Mouse (Mus musculus) liver, embryonic 14.5 days (tissue): ENCODE data around the gene 1700012B07Rik. TPM values are rescaled to one million over a fixed set of nuclear protein-coding genes. Genes with fewer than 3 reads are reported as not detected.
A peak's percentile ranks its signal among the peaks of the same experiment; 100 is the strongest.

Experiments used
- ATAC-seq: fragments of 200-750 bp; cut with Nextera tagmentation; 2 replicates; pipeline ENCODE4 v1.8.0; 2017; ENCODE audit warnings: moderate number of reproducible peaks, mild to moderate bottlenecking, moderate library complexity; ENCODE audit not compliant: insufficient read depth
- DNase-seq, 3 experiments: peaks; one replicate each; pipeline ENCODE4 v3.0.0-alpha.2; 2012 to 2013; ENCODE audit warnings: low read depth in 3 of 3, low spot score in 3 of 3
- H3K27ac ChIP-seq: fragments of 300-500 bp; sonication (generic); 2 replicates; pipeline ENCODE4 v1.5.1; 2014; ENCODE audit warnings: moderate library complexity, mild to moderate bottlenecking, control low read depth, inconsistent platforms
- H3K27me3 ChIP-seq: fragments of 300-500 bp; sonication (generic); 2 replicates; pipeline ENCODE4 v1.6.1; 2014; ENCODE audit warnings: mild to moderate bottlenecking, low read length, moderate library complexity; ENCODE audit not compliant: control insufficient read depth, insufficient read depth
- H3K36me3 ChIP-seq: fragments of 300-500 bp; sonication (generic); replicated peaks from 2 replicates; pipeline ENCODE4 v1.6.1; 2014; ENCODE audit warnings: low read depth; ENCODE audit not compliant: control insufficient read depth, insufficient read depth
- H3K4me1 ChIP-seq, 2 experiments: fragments of 200-500 bp in 1 of 2; fragments of 300-500 bp in 1 of 2; sonication (generic) in 1 of 2; replicated peaks; 2 replicates each; pipeline ENCODE4 v1.6.1; 2012 to 2014; ENCODE audit warnings: antibody characterized with exemption in 1 of 2, inconsistent platforms in 1 of 2, low read length in 1 of 2; ENCODE audit not compliant: control insufficient read depth in 2 of 2, insufficient read depth in 2 of 2
- H3K4me2 ChIP-seq: fragments of 300-500 bp; sonication (generic); 2 replicates; pipeline ENCODE4 v1.6.1; 2014; ENCODE audit warnings: low read depth, mild to moderate bottlenecking, control low read depth, moderate library complexity
- H3K4me3 ChIP-seq, 2 experiments: fragments of 200-500 bp in 1 of 2; fragments of 300-500 bp in 1 of 2; sonication (generic) in 1 of 2; 2 replicates each; pipeline ENCODE4 v1.5.1; 2012 to 2014; ENCODE audit warnings: low read depth in 2 of 2, low read length in 2 of 2, mild to moderate bottlenecking in 2 of 2, control low read depth in 1 of 2, inconsistent platforms in 1 of 2, moderate library complexity in 1 of 2; ENCODE audit not compliant: insufficient read depth in 1 of 2
- H3K9ac ChIP-seq: fragments of 300-500 bp; sonication (generic); replicated peaks from 2 replicates; pipeline ENCODE4 v1.6.1; 2014; ENCODE audit warnings: mild to moderate bottlenecking, control low read depth, moderate library complexity
- H3K9me3 ChIP-seq: fragments of 300-500 bp; sonication (generic); 2 replicates; pipeline ENCODE4 v1.6.1; 2016; ENCODE audit warnings: low read length, mixed read lengths; ENCODE audit not compliant: control insufficient read depth
- CTCF ChIP-seq: IDR thresholded peaks from 2 replicates; pipeline ENCODE4 v1.5.1; 2016; ENCODE audit warnings: antibody characterized with exemption, low read depth, control low read depth
- EP300 ChIP-seq: IDR thresholded peaks from 2 replicates; pipeline ENCODE4 v1.6.1; 2016; ENCODE audit warnings: antibody characterized with exemption, low read depth
- WGBS: fragments of 180-500 bp; shearing (Covaris S2); extraction: QIAGEN DNeasy Blood & Tissue Kit; methylation state at CpG from one replicate; pipeline ENCODE4 v1.1.7; 2014; ENCODE audit not compliant: insufficient replicate concordance; 5-methylcytosine and 5-hydroxymethylcytosine counted together
- polyA plus RNA-seq, 2 experiments: library from polyadenylated mRNA; depleted of rRNA in 1 of 2; stranded (reverse) in 1 of 2; unstranded in 1 of 2; fragments of >200 nt; fragmentation: Nextera tagmentation in 1 of 2; extraction: Ambion mirVana in 1 of 2; gene quantifications; 2 replicates each; pipeline versions ENCODE4 v1.2.1 to v1.2.3; 2012 to 2014

The 1700012B07Rik gene
- polyA plus RNA-seq, 2 experiments = 0.04 TPM; not detected in 1

DNA sequence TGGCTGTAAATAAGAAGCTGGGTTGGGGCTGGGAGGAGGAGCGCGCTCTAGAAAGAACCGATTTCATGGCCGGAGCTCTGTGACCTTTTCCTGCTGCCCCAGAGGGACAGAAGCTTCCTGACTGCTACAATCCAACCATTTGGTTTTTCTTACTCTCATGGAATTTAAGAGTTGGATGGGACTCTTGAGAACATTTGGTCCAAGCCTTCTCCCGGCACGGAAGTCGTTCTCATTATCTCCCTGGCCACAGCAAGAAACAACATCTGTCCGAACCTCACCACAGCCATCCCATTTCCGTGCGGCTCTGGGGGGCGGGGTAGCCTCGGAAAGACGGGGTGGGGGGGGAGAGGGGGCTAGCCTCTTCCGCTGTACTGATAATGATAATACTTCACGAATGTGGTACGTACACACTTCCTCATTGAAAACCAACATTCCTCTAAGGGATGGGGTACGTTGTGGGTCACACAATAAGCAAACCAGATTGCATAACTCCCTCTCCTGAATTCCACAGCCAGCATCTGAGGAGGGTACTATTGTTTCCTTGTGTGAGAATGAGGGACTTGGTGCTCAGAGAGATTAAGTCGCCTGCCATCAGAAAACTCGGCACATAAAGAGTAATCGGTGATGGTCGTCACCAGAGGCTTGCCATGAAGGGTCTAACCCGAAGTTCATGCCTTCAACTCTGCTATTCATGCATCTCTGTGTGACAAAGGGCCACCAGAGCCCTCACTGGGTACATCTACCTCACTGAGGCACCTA, 46.2 kb upstream of the 1700012B07Rik start:
- no peaks in the 10 kb centered on the region for H3K27me3 ChIP-seq
- H3K4me2 ChIP-seq = no peak overlapping the region
- TF ChIP-seq CTCF = no peak
- no peak for TF ChIP-seq EP300
- H3K9ac ChIP-seq = no peak overlapping the region
- no peak for ATAC-seq
- no peak overlapping the region for H3K27ac ChIP-seq
- H3K9me3 ChIP-seq = no peaks in the 10 kb centered on the region
- no peak for DNase-seq
- WGBS = 52% methylated on average over 22 of the region's 22 CpGs
- H3K4me3 ChIP-seq = no peak overlapping the region
- no peaks in the 10 kb centered on the region for H3K36me3 ChIP-seq
- peaks cover 0 to 6% of the 10 kb centered on the region in 2 experiments; a peak in 1 of 4 replicates for H3K4me1 ChIP-seq

DNA sequence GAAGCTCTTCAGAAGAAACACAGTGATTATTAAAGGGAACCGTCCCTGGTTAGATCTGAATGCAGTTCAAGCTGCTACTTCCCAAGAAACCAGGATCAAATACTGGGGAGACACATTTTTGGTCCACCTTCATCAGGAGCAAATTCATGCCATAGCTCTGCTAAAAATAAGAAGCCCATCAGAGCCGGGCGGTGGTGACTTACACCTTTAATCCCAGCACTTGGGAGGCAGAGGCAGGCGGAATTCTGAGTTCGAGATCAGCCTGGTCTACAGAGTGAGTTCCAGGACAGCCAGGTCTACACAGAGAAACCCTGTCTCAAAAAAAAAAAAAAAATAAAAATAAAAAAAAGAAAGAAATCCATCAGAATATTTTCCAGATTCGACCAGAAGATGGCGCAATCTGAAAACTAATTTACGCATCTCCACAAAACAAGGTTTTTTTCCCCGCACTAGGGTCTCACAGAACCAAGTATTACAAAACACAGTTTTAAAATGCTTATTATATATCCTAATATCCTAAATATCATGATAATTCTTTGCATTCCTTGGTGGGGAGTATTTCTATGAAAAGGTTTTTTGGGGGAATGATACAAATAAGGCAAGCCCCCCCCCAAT, 45.4 kb upstream of the 1700012B07Rik start:
- DNase-seq = peak in 1 of 3 experiments; percentile 9
- Histone ChIP-seq H3K4me2 (no peak overlapping the region), H3K4me1 (peaks cover 0 to 6% of the 10 kb centered on the region in 2 experiments; a peak in 1 of 4 replicates), H3K27ac (no peak overlapping the region), H3K9me3 (no peaks in the 10 kb centered on the region), H3K9ac (no peak overlapping the region), H3K36me3 (no peaks in the 10 kb centered on the region), H3K4me3 (no peak overlapping the region), H3K27me3 (no peaks in the 10 kb centered on the region)
- no peak for ATAC-seq
- TF ChIP-seq CTCF (peak; percentile 6; the same call in 1 of the 2 replicates), EP300 (no peak)
- WGBS = 39% methylated on average over 9 of the region's 9 CpGs

DNA sequence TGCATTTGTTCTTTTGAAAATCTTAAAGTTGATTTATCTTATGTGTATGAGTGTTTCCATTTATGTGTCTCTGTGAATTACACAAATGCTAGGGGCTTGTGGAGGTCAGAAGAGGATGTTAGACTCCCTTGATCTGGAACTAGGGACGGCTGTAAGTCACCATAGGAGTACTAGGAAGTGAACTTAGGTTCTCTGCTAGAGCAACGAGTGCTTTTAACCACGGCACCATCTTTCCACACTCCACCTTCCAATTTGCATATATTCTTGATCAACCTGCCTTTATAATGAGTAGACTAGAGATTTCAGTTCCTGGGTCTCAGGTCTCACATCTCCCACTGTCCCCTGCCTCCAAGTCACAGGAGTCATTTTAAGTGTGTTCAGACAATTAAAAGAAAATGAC, 44.8 kb upstream of the 1700012B07Rik start:
- no peaks in the 10 kb centered on the region for H3K9me3 ChIP-seq
- no peak for ATAC-seq
- H3K4me3 ChIP-seq = no peak overlapping the region
- TF ChIP-seq EP300 = no peak
- no peak for TF ChIP-seq CTCF
- no peak overlapping the region for H3K9ac ChIP-seq
- H3K27ac ChIP-seq = no peak overlapping the region
- WGBS = 30% methylated on average over 3 of the region's 3 CpGs
- H3K4me2 ChIP-seq = no peak overlapping the region
- no peaks in the 10 kb centered on the region for H3K27me3 ChIP-seq
- no peaks in the 10 kb centered on the region for H3K36me3 ChIP-seq
- H3K4me1 ChIP-seq = peaks cover 0 to 6% of the 10 kb centered on the region in 2 experiments; a peak in 1 of 4 replicates
- DNase-seq = no peak

DNA sequence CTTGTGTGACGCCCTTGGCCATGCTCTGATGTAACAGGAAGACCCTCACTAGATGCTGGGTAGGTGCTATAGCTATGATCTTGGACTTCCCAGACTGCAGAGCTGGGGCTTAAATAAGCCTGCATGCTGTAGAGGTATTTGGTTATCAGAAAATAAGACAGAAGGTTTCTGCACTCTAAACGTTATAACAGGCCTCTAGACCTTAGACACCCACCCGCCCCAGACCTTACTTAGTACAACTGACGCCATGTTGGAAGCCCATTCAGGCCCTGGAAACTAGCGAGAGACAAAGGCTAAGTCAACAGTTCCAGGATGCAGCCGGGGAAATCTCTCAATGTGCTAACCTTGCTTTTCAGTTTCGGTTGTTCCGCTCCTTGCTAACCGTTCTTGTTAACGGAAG, 44.2 kb upstream of the 1700012B07Rik start:
- Histone ChIP-seq H3K4me1 (peaks cover 0 to 6% of the 10 kb centered on the region in 2 experiments; a peak in 1 of 4 replicates), H3K27ac (no peak overlapping the region), H3K9ac (no peak overlapping the region), H3K27me3 (no peaks in the 10 kb centered on the region), H3K9me3 (no peaks in the 10 kb centered on the region), H3K36me3 (no peaks in the 10 kb centered on the region), H3K4me3 (no peak overlapping the region), H3K4me2 (no peak overlapping the region)
- WGBS = 66% methylated on average over 10 of the region's 10 CpGs
- TF ChIP-seq CTCF = no peak
- DNase-seq = no peak
- no peak for ATAC-seq

DNA sequence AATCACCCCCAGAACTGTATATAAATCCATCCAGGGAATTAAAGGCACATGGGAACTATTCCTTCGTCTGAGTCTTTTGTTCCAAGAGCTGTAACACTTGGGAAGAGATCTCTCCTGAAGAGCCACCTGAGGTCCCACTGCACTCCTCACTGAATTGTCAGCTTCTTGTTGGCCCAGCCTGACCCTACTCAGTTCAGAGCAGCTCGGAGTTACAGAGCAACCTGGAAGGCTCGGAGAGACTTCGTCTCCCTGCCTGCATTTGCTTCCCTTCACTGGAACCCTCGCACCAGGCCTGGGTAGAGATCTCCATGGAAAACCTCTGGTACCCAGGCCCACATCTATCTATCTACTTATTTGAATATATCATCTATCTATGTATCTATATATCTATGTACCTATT, 40.0 kb upstream of the 1700012B07Rik start:
- H3K9ac ChIP-seq = no peak overlapping the region
- H3K4me1 ChIP-seq = no peaks in the 10 kb centered on the region
- ATAC-seq (no peak), DNase-seq (no peak)
- H3K36me3 ChIP-seq = no peaks in the 10 kb centered on the region
- no peak overlapping the region for H3K4me3 ChIP-seq
- 64% methylated on average over 5 of the region's 5 CpGs for WGBS
- H3K4me2 ChIP-seq = no peak overlapping the region
- TF ChIP-seq CTCF = no peak
- no peak for TF ChIP-seq EP300
- no peaks in the 10 kb centered on the region for H3K9me3 ChIP-seq
- no peak overlapping the region for H3K27ac ChIP-seq
- H3K27me3 ChIP-seq = no peaks in the 10 kb centered on the region
